Mouse (Mus musculus) spleen, adult 2 months (tissue): ENCODE measurements around the gene Npy5r.

ENCODE experiments used
- CTCF ChIP-seq: fragments of 200-500 bp; IDR thresholded peaks from 2 replicates; pipeline ENCODE4 v1.5.1; 2011; ENCODE audit warnings: mild to moderate bottlenecking, inconsistent platforms; ENCODE audit not compliant: insufficient read depth, insufficient read length, insufficient replicate concordance; ENCODE audit errors: extremely low read depth
- POLR2A ChIP-seq: fragments of 200-500 bp; IDR thresholded peaks from 2 replicates; pipeline ENCODE4 v1.6.1; 2011; ENCODE audit warnings: low read depth, low read length, inconsistent platforms

- TF ChIP-seq CTCF (no peak), POLR2A (no peak)
Measured at GRCm38 (mm10) chr8:66688395-66688794, 467 bp upstream of the Npy5r start.
